Mouse (Mus musculus) macrophage (primary cell): Measurements from ENCODE around the gene Inca1. TPM values are rescaled to one million over a fixed set of nuclear protein-coding genes. Genes with fewer than 3 reads are reported as not detected.

Experiments
- H3K27ac ChIP-seq: fragments of 350-480 bp; formaldehyde crosslinking; 2 replicates; pipeline ENCODE4 v1.9.0; 2021
- H3K36me3 ChIP-seq: fragments of 350-480 bp; formaldehyde crosslinking; 2 replicates; pipeline ENCODE4 v1.9.0; 2021; ENCODE audit errors: inconsistent target
- H3K4me3 ChIP-seq: fragments of 350-480 bp; formaldehyde crosslinking; 2 replicates; pipeline ENCODE4 v1.9.0; 2021; ENCODE audit errors: inconsistent target
- H3K79me2 ChIP-seq: fragments of 350-480 bp; formaldehyde crosslinking; 2 replicates; pipeline ENCODE4 v1.9.0; 2021; ENCODE audit errors: inconsistent target
- WGBS: methylation state at CpG from one replicate; pipeline ENCODE4 v1.1.7; 2026; ENCODE audit warnings: inconsistent platforms; ENCODE audit not compliant: missing documents; 5-methylcytosine and 5-hydroxymethylcytosine counted together
- polyA plus RNA-seq: library from polyadenylated mRNA; stranded (reverse); fragments of 250-400 nt; gene quantifications from 3 replicates; pipeline ENCODE4 v1.2.4, GENCODE M21; 2018; ENCODE audit warnings: inconsistent platforms
- total RNA-seq, 78 experiments: library from RNA; depleted of rRNA; stranded (reverse); fragments of 250-400 nt; gene quantifications; 1 replicate in 9 of 78; 2 replicates in 24 of 78; 3 replicates in 43 of 78; 4 replicates in 2 of 78; pipeline ENCODE4 v1.2.4; 2018; ENCODE audit warnings: inconsistent platforms in 56 of 78

Inca1 gene
- total RNA-seq (2018; cell fraction: chromatin; rRNA removed), result 1 to 10 TPM in 25 of 26 experiments, under 1 TPM in 1; 0.70 to 5.2 (median 2.2) TPM
- 1 to 10 TPM in 1 of 26 experiments, under 1 TPM in 25; 0.24 to 1.1 (median 0.41) TPM for total RNA-seq (2018; cell fraction: cytosol; rRNA removed)
- 1 to 10 TPM in 17 of 26 experiments, under 1 TPM in 6, not detected in 3; 0.68 to 3.4 (median 1.3) TPM for total RNA-seq (2018; cell fraction: nucleus; rRNA removed)
- 0.32 to 0.85 TPM (median 0.36 TPM) in 3 replicates for polyA plus RNA-seq

DNA sequence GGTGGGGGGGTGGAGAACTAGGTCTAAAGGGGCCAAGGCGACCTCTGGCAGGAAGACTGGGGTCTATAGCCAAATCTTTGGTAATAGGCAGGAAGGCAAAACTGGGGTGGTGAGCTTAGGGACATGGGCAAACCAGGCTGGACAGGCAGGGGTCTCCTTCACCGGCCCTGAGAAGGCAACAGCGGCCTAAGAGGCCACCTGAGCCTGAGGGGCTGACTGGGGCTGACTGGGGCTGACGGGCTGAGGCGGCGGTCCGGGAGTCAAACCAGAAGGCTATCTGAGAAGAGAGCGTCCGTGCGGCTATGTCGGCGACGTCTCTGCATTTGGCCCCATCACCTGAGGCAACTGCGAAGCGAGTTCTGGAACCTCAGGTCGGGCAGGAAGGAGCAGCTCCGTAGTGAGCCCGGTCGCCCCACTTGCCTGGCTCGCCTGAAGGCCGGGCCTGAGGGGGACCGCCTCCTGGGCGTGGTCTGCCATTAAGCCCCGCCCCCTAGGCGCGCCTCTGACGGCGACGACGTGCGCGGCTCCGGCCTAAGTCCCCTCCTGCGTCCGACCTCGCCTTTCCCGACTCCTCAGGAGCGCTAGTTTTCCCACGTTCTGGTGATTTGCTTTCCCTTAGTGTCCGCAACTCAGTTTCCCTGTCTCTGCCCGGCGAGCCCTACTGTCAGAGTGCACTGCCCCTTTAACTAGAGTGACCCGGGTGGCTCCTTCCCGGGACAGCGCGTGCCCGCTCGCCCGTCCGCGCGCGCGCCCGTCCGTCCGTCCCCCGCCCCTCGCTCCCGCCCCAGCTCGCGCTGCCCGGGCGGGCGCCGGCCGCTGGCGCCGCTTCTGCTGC is at the start of gene Inca1, which contains the start of gene Kif1c:
Inca1 (minus strand) TSS at position 434 of the 835 bp plus-strand sequence.
Kif1c (plus strand) TSS at position 827 of the 835 bp plus-strand sequence.
- 4% methylated on average over 46 of the region's 69 CpGs for WGBS
- H3K79me2 ChIP-seq, result peaks cover 36% of the 10 kb centered on the region
- peaks cover 19% of the 10 kb centered on the region for H3K36me3 ChIP-seq
- peak within 1 kb of the TSS; percentile 64 for H3K27ac ChIP-seq
- H3K4me3 ChIP-seq, result peak within 1 kb of the TSS; percentile 90

DNA sequence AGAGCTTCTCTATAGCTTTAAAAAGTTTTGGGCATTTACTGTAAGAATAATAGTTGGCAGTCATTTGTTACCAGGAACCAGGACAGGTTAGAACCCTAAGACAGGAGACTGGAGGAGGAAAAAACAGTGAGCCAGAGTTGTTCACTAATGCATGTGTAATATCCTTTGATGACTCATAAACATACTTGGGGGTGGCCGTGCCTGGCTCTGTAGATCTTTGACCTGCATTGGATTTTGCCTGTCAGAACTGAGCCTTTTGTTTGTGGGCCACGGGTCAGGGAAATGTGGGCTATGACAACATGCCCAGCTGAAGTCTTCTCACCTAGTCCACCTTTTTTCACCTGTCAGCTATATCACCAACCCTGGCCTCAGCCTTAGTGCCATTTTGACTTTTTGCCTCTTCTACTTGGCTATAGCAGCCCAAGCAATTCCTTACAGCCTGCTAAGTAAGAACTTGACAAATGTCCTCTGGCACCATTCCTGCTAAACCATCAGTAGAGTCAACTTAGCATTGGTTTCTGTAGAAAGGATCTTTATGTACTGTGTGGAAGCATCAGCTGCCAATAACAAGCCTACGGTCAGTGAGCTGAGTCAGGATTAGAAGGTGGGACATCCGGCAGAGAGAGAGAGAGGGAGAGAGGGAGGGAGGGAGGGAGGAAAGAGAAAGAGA is 48.1 kb upstream of the Inca1 start:
- Histone ChIP-seq H3K79me2 (no peaks in the 10 kb centered on the region), H3K36me3 (no peaks in the 10 kb centered on the region), H3K27ac (no peak overlapping the region), H3K4me3 (no peak overlapping the region)
- WGBS, result 93% methylated on average over 4 of the region's 4 CpGs

- 93% methylated on average over 5 of the region's 7 CpGs for WGBS
- Histone ChIP-seq H3K27ac (no peak overlapping the region), H3K36me3 (no peaks in the 10 kb centered on the region), H3K4me3 (no peak overlapping the region), H3K79me2 (no peaks in the 10 kb centered on the region)
Measured at GRCm38 (mm10) chr11:70745636-70746035, 45.7 kb upstream of the Inca1 start.

GRCm38 (mm10) chr11:70742581-70743459 is 42.9 kb upstream of the Inca1 start:
- 82% methylated on average over 12 of the region's 12 CpGs for WGBS

DNA sequence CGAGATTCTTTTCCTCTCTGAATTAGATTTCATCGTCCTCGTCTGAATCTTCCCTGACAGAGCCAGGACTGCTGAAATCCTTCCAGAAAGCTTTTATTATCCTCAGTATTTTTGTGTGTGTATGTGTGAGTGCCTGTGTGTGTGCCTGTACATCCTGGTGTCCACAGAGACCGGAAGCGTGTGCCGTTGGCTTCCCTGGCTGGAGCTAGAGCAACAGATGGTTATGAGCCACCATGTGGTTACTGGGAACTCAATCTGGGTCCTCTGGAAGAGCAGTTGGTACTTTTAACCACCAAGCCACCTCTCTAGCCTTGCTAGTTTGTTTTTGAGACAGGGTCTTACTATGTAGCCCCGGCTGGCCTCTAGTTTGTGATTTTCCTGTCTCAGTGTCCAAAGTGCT is 42.2 kb upstream of the Inca1 start:
- WGBS, result 98% methylated on average over 6 of the region's 7 CpGs
- no peaks in the 10 kb centered on the region for H3K79me2 ChIP-seq
- no peaks in the 10 kb centered on the region for H3K36me3 ChIP-seq
- H3K4me3 ChIP-seq, result no peak overlapping the region
- H3K27ac ChIP-seq, result no peak overlapping the region

More at GRCm38 (mm10) chr11:70742581-70743459, 42.9 kb upstream of the Inca1 start:
- H3K4me3 ChIP-seq, result no peak overlapping the region
- H3K36me3 ChIP-seq, result no peaks in the 10 kb centered on the region
- no peaks in the 10 kb centered on the region for H3K79me2 ChIP-seq
- H3K27ac ChIP-seq, result no peak overlapping the region

DNA sequence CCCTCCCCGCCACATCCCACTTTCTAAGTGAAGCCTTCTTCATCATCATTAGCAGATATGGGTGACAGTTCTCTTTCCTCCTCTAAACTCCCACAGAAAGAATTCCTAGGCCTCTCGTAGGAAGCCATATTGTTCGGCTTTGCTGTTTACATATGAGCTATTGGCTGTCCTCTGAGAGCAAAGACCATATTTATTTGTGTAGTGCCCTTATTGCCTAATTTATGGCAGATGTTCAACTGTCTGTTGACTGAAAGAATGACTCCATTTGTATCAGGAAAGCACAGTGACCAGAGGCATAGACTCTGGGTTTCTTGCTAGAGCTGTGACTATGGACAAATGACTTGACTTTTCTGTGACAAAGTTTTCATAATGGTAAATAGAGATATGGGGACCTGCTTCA is 41.6 kb upstream of the Inca1 start:
- Histone ChIP-seq H3K4me3 (no peak overlapping the region), H3K36me3 (no peaks in the 10 kb centered on the region), H3K79me2 (no peaks in the 10 kb centered on the region), H3K27ac (no peak overlapping the region)
- 97% methylated on average over 3 of the region's 3 CpGs for WGBS

DNA sequence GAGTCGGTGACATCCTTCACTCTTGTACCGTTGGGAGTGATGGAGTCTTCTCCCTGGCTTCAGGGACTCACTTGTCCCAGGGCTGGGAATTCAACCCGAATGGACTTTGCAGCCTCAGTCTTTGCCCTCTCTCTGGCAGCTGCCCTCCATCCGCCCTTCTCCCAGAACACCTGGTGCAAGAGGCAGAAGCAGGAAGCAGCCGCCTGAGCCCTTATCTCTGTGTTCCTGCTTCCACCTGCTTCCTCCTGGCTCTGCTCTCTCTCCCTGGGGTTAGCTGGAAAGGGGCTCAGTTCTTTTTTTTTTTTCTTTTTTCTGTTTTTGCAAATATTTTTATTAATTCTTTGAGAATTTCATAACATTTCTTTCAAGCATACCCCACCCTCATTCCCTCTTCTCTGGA is 37.8 kb upstream of the Inca1 start:
- Histone ChIP-seq H3K79me2 (no peaks in the 10 kb centered on the region), H3K27ac (no peak overlapping the region), H3K36me3 (no peaks in the 10 kb centered on the region), H3K4me3 (no peak overlapping the region)
- WGBS, result 16% methylated on average over 5 of the region's 5 CpGs

GRCm38 (mm10) chr11:70733256-70733655 is 33.3 kb upstream of the Inca1 start:
- no peak overlapping the region for H3K27ac ChIP-seq

GRCm38 (mm10) chr11:70731178-70731577 is 31.2 kb upstream of the Inca1 start:
- WGBS, result 91% methylated on average over 5 of the region's 5 CpGs
- Histone ChIP-seq H3K27ac (no peak overlapping the region), H3K79me2 (no peaks in the 10 kb centered on the region), H3K4me3 (no peak overlapping the region), H3K36me3 (peaks cover 20% of the 10 kb centered on the region; the same call in 1 of the 2 replicates)

More at GRCm38 (mm10) chr11:70733256-70733655, 33.3 kb upstream of the Inca1 start:
- 93% methylated on average over 5 of the region's 5 CpGs for WGBS
- no peaks in the 10 kb centered on the region for H3K36me3 ChIP-seq
- no peaks in the 10 kb centered on the region for H3K79me2 ChIP-seq
- no peak overlapping the region for H3K4me3 ChIP-seq

DNA sequence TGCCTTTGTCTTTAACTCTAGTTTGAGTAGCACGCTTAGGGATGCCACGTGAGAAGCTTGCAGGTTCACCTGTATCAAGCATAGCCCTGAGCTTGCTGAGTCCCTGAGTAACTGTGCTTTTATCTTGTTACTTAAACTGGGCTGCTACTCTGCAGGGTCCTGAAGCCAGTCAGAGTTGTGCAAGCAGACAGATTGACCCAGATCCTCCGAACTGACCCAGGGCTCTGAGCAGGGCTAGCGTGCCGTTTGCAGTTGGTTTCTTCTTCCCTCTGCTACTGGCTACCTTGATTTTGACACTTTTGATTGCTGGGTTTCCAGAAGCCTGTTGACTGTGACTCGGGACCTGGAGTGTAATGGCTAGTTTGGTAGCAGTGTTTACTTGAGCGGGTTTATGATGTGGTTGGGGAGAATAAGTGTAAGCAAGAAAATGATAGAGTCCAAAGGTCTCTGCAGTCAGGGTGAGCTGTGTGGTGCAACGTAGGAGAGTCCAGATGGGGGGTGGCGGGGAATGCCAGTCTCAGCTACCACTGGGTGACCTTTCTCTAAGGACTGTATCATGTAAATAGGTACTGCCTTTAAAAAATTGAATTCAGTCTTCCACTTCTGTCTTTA is 30.6 kb upstream of the Inca1 start:
- WGBS, result 79% methylated on average over 9 of the region's 9 CpGs
- no peak overlapping the region for H3K27ac ChIP-seq
- peaks cover 26% of the 10 kb centered on the region for H3K36me3 ChIP-seq
- no peaks in the 10 kb centered on the region for H3K79me2 ChIP-seq
- no peak overlapping the region for H3K4me3 ChIP-seq

DNA sequence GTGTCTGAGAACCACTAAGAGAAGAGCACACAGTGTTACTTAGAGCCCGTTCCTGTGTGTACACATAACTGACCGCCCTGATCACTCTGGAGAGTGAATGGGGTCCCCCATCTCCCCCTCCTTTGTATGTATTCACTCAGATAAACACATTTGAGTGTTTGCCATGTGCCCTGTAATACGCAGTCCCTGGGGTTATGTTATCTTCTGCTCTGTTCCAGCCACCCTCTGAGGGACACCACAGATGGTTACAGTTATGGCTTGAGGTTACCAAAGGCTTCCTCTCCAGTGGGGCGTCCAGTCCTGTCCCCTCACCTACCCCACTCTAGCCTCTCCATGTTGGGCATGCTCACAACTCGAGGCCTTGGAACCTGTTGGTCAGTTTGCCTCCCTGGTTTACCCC is 27.4 kb upstream of the Inca1 start:
- no peak overlapping the region for H3K4me3 ChIP-seq
- WGBS, result 86% methylated on average over 5 of the region's 5 CpGs
- peaks cover 48% of the 10 kb centered on the region for H3K36me3 ChIP-seq
- H3K27ac ChIP-seq, result no peak overlapping the region
- H3K79me2 ChIP-seq, result no peaks in the 10 kb centered on the region

GRCm38 (mm10) chr11:70726585-70726984 is 26.6 kb upstream of the Inca1 start:
- no peak overlapping the region for H3K27ac ChIP-seq
- WGBS, result 90% methylated on average over 2 of the region's 2 CpGs
- peaks cover 48% of the 10 kb centered on the region for H3K36me3 ChIP-seq
- H3K4me3 ChIP-seq, result no peak overlapping the region
- no peaks in the 10 kb centered on the region; the same call in 1 of the 2 replicates for H3K79me2 ChIP-seq

DNA sequence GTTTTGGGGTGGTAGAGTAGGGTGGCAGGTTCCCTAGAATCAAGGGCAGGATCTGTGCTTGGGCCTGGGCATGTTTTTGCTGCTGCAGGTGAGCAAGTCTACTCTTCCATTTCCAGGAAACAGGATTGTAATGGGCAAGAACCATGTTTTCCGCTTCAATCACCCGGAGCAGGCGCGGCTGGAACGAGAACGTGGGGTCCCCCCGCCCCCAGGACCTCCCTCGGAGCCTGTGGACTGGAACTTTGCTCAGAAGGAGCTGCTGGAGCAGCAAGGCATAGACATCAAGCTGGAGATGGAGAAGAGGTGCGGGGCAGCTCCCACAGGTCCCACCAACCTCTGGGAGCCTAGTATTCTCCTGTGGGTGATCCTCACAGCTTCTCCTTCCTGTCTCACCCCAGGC is 24.8 kb upstream of the Inca1 start:
- no peak overlapping the region for H3K4me3 ChIP-seq
- peaks cover 48% of the 10 kb centered on the region for H3K36me3 ChIP-seq
- H3K79me2 ChIP-seq, result no peaks in the 10 kb centered on the region; the same call in 1 of the 2 replicates
- WGBS, result 90% methylated on average over 9 of the region's 9 CpGs
- no peak overlapping the region for H3K27ac ChIP-seq
